Comparison of ENCODE assay signal across 19 mouse cellular contexts in the genomic region with DNA sequence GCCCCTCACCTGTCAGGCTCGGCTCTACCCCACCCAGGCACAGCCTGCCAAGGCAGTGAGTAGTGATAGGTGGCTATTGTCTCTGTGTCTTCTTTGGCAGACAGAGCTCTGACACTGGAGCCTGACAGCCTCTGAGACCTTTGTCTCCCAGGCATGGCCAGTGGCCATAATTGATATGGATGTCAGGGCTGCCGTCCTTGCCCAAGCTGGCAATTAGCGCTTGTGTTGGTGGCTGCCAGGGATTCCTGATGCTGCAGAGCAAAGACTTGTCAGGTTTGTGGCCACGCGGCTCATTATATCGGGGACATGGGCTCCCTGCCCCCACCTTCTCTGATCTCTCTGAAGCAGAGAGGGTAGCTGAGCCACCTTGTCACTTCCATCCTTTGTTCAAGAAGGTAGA.
A peak's percentile ranks its signal among the peaks of the same experiment; 100 is the strongest.
DNase-seq lines count a peak whose midpoint lies in the region; ATAC-seq and TF ChIP-seq lines count a peak whose summit lies in the region.
"Had no signal": no experiment of that assay in that cellular context is flagged by ENCODE, and none has a peak within 500 bp of the region (broad histone marks: within the 10 kb centered on the region; RNA-seq: fewer than 3 reads in every experiment).

No protein-coding gene starts in this region.

- DNase-seq in forebrain, embryonic 10.5 days (ENCODE audit: extremely low spot score, low spot score) = no peak
- DNase-seq in forebrain, embryonic 11.5 days (ENCODE audit: low spot score) = no peak
- peak; percentile 43 for DNase-seq in left cerebral cortex, postnatal 4 days
- DNase-seq in left cerebral cortex, adult 2 months (ENCODE audit: extremely low spot score in 1 of 2, low spot score in 2 of 2) = no peak
- DNase-seq in right cerebral cortex, adult 18-20 months = no peak
- no peak for DNase-seq in layer of hippocampus, adult 18-20 months (ENCODE audit: low spot score in 2 of 2)
- DNase-seq: adrenal gland, postnatal 10 days; cerebellum, adult 2 months; gastrocnemius, postnatal 25 days; lung, postnatal 10 days; spleen, adult 18-20 months; thymus, adult 18-20 months had no signal

- peaks cover 62% of the 10 kb centered on the region for H3K4me1 ChIP-seq in forebrain, embryonic 10.5 days
- H3K4me1 ChIP-seq in forebrain, embryonic 11.5 days (replicated peaks; ENCODE audit: control insufficient read depth, insufficient read depth, low read length) = peaks cover 22% of the 10 kb centered on the region
- H3K4me1 ChIP-seq in heart, embryonic 16.5 days (ENCODE audit: control insufficient read depth, insufficient read depth, low read length) = peaks cover 27% of the 10 kb centered on the region
- peaks cover 23% of the 10 kb centered on the region for H3K4me1 ChIP-seq in midbrain, embryonic 15.5 days

- H3K27ac ChIP-seq in forebrain, embryonic 10.5 days = peak overlapping the region; percentile 93
- no peak overlapping the region for H3K27ac ChIP-seq in forebrain, embryonic 11.5 days (ENCODE audit: low read depth, low read length)
- no peak overlapping the region for H3K27ac ChIP-seq in left cerebral cortex, adult 2 months
- H3K27ac ChIP-seq in heart, embryonic 16.5 days (ENCODE audit: low read length) = no peak overlapping the region
- H3K27ac ChIP-seq in midbrain, embryonic 15.5 days = 0 out of 2 replicates have a peak overlapping the region, but pooled peaks have one; percentile 21
- H3K27ac ChIP-seq: embryonic facial prominence, embryonic 12.5 days; layer of hippocampus, adult 2 months; limb, embryonic 12.5 days; liver, embryonic 15.5 days had no signal

- no peak overlapping the region for H3K9ac ChIP-seq in forebrain, embryonic 11.5 days (ENCODE audit: low read length)
- no peak overlapping the region for H3K9ac ChIP-seq in heart, embryonic 16.5 days (ENCODE audit: low read length)
- no peak overlapping the region for H3K9ac ChIP-seq in midbrain, embryonic 15.5 days
- H3K9ac ChIP-seq: embryonic facial prominence, embryonic 12.5 days; limb, embryonic 12.5 days; liver, embryonic 15.5 days had no signal

- intact Hi-C loops in left cerebral cortex, postnatal 4 days (cut with DNase I) = no loop called here
- intact Hi-C loops in left cerebral cortex, adult 2 months (cut with DNase I) = no loop called here

- TF ChIP-seq CTCF in left cerebral cortex, adult 2 months (IDR thresholded peaks at IDR 0.05) = no peak

- WGBS in forebrain, embryonic 10.5 days = 71% methylated on average over 6 of the region's 6 CpGs
- 65% methylated on average over 6 of the region's 6 CpGs for WGBS in forebrain, embryonic 11.5 days
- 60% methylated on average over 6 of the region's 6 CpGs for WGBS in heart, embryonic 16.5 days
- WGBS in midbrain, embryonic 15.5 days = 45% methylated on average over 6 of the region's 6 CpGs

- ATAC-seq in forebrain, embryonic 11.5 days (replicated peaks; ENCODE audit: low FRiP score) = no peak
- ATAC-seq in heart, embryonic 16.5 days (replicated peaks; ENCODE audit: extremely low read depth, insufficient read depth, low FRiP score) = 0 out of 2 replicates have a peak, but pooled peaks have one; percentile 14
- ATAC-seq in midbrain, embryonic 15.5 days (replicated peaks) = no peak; the same call in 1 of the 2 replicates

- H3K9me3 ChIP-seq in forebrain, embryonic 10.5 days = no peaks in the 10 kb centered on the region
- H3K9me3 ChIP-seq in forebrain, embryonic 11.5 days (ENCODE audit: control insufficient read depth, low read length) = no peaks in the 10 kb centered on the region
- H3K9me3 ChIP-seq in heart, embryonic 16.5 days (replicated peaks; ENCODE audit: control insufficient read depth, low read length) = no peaks in the 10 kb centered on the region
- no peaks in the 10 kb centered on the region for H3K9me3 ChIP-seq in midbrain, embryonic 15.5 days
- H3K9me3 ChIP-seq: embryonic facial prominence, embryonic 12.5 days; limb, embryonic 12.5 days; liver, embryonic 15.5 days had no signal

- H3K36me3 ChIP-seq in forebrain, embryonic 10.5 days (replicated peaks) = no peaks in the 10 kb centered on the region
- H3K36me3 ChIP-seq in forebrain, embryonic 11.5 days (ENCODE audit: control insufficient read depth, insufficient read depth, low read length) = no peaks in the 10 kb centered on the region
- no peaks in the 10 kb centered on the region for H3K36me3 ChIP-seq in heart, embryonic 16.5 days (ENCODE audit: control insufficient read depth, insufficient read depth)
- H3K36me3 ChIP-seq in midbrain, embryonic 15.5 days (replicated peaks) = no peaks in the 10 kb centered on the region
- H3K36me3 ChIP-seq: embryonic facial prominence, embryonic 12.5 days; limb, embryonic 12.5 days; liver, embryonic 15.5 days had no signal

- no peak overlapping the region for H3K4me3 ChIP-seq in forebrain, embryonic 10.5 days
- H3K4me3 ChIP-seq in forebrain, embryonic 11.5 days (ENCODE audit: low read depth, low read length) = no peak overlapping the region
- no peak overlapping the region for H3K4me3 ChIP-seq in left cerebral cortex, adult 2 months
- H3K4me3 ChIP-seq in heart, embryonic 16.5 days (ENCODE audit: low read length) = no peak overlapping the region
- no peak overlapping the region for H3K4me3 ChIP-seq in midbrain, embryonic 15.5 days
- H3K4me3 ChIP-seq: embryonic facial prominence, embryonic 12.5 days; layer of hippocampus, adult 2 months; limb, embryonic 12.5 days; liver, embryonic 15.5 days had no signal

- H3K27me3 ChIP-seq in forebrain, embryonic 10.5 days (ENCODE audit: poor library complexity, severe bottlenecking) = peaks cover 12% of the 10 kb centered on the region; the same call in 1 of the 2 replicates
- H3K27me3 ChIP-seq in forebrain, embryonic 11.5 days (ENCODE audit: control insufficient read depth, insufficient read depth, low read length) = no peaks in the 10 kb centered on the region
- H3K27me3 ChIP-seq in heart, embryonic 16.5 days (ENCODE audit: control insufficient read depth, insufficient read depth, low read length) = no peaks in the 10 kb centered on the region
- H3K27me3 ChIP-seq in midbrain, embryonic 15.5 days (replicated peaks) = no peaks in the 10 kb centered on the region
- H3K27me3 ChIP-seq: CH12.LX; embryonic facial prominence, embryonic 12.5 days; limb, embryonic 12.5 days had no signal

- H3K4me2 ChIP-seq in forebrain, embryonic 11.5 days (ENCODE audit: low read depth, low read length, severe bottlenecking) = no peak overlapping the region
- H3K4me2 ChIP-seq in heart, embryonic 16.5 days (ENCODE audit: low read depth, low read length) = no peak overlapping the region
- H3K4me2 ChIP-seq in midbrain, embryonic 15.5 days = no peak overlapping the region
- H3K4me2 ChIP-seq: embryonic facial prominence, embryonic 12.5 days; limb, embryonic 12.5 days; liver, embryonic 15.5 days had no signal

Comparison
In these comparisons a context has a peak if more than half of its experiments do, and no peak if none do; other contexts are left out.
1. H3K27ac ChIP-seq: peak in forebrain, embryonic 10.5 days (single experiment) and midbrain, embryonic 15.5 days (single experiment); none in forebrain, embryonic 11.5 days (single experiment), left cerebral cortex, adult 2 months (single experiment) and heart, embryonic 16.5 days (single experiment).